Mouse (Mus musculus) heart, postnatal 0 days (tissue): ENCODE measurements around the gene Secisbp2.

ENCODE experiments used
- CTCF ChIP-seq: IDR thresholded peaks from 2 replicates; pipeline ENCODE4 v1.5.1; 2016; ENCODE audit warnings: antibody characterized with exemption, control low read depth, low read depth
- EP300 ChIP-seq: IDR thresholded peaks from 2 replicates; pipeline ENCODE4 v1.6.1; 2016; ENCODE audit warnings: antibody characterized with exemption, low read depth

DNA sequence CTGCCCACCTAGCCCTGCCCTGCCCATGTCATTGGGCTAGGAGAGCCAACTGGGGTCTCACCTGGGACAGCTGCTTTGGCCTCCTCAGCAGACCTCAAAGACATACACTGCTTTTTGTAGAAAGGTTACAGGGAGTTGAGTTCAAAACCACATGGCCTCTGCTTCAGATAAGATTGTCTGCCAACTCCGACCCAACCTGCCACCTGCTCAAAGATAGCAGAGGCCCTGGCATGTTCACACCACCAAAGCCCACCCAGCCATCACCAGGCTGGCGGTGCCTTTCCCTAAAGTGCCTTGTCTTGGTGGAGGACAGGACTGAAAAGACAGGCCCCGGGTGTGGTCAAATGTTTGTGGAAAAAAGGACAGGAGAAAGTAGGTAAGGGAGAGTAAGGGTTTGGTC lies 46.8 kb downstream of the Secisbp2 start:
- no peak for TF ChIP-seq CTCF
- no peak for TF ChIP-seq EP300
